Mouse (Mus musculus): Measurements from ENCODE around the gene Nfil3. TPM values are rescaled to one million over a fixed set of nuclear protein-coding genes. Genes with fewer than 3 reads are reported as not detected.

Nfil3 gene
- 20.4 and 22.5 TPM in 2 replicates for polyA plus RNA-seq (2015; fragmentation: Nextera tagmentation; extraction: Ambion mirVana)

GRCm38 (mm10) chr13:52980951-52981421 is at the start of gene Nfil3:
Nfil3 (minus strand) TSS chr13:52981073.
- Histone ChIP-seq H3K4me3 (replicated peaks) (peak within 1 kb of the TSS; percentile 96), H3K27ac (peak within 1 kb of the TSS; percentile 94), H3K9me3 (replicated peaks) (no peaks in the 10 kb centered on the region), H3K4me1 (peaks cover 43% of the 10 kb centered on the region), H3K4me2 (peak within 1 kb of the TSS; percentile 99), H3K9ac (peak within 1 kb of the TSS; percentile 80), H3K36me3 (no peaks in the 10 kb centered on the region), H3K27me3 (peaks cover 10% of the 10 kb centered on the region; the same call in 1 of the 2 replicates)
- under 1% methylated on average over 56 of the region's 79 CpGs for WGBS
- peak; percentile 89 for ATAC-seq (replicated peaks; ENCODE audit: low FRiP score)

GRCm38 (mm10) chr13:53024285-53024684 is 43.4 kb upstream of the Nfil3 start:
- Histone ChIP-seq H3K27me3 (no peaks in the 10 kb centered on the region), H3K4me3 (replicated peaks) (no peak overlapping the region), H3K4me1 (no peaks in the 10 kb centered on the region), H3K9me3 (replicated peaks) (no peaks in the 10 kb centered on the region), H3K27ac (no peak overlapping the region), H3K9ac (no peak overlapping the region), H3K36me3 (no peaks in the 10 kb centered on the region), H3K4me2 (no peak overlapping the region)
- ATAC-seq (replicated peaks; ENCODE audit: low FRiP score): no peak
- 59% methylated on average over 6 of the region's 6 CpGs for WGBS

DNA sequence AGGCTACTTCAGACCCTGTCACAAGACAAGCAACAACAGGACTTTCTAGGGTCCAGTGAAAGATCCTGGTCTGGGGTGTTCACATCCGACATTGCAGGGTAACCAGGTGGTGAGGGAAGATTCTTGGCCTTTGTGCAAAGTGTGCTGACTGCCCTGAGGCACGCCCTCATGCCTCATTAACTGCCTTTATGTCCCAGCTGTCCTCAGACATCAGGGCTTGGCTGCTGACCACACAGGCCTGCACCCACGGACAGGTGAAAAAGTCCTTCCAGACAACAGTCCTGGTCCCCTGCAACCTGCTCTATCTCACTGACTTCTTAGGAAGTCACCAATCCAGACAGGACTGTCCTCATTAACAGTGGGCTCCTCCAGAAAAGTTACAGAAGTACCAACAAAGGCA is 39.4 kb upstream of the Nfil3 start:
- no peak overlapping the region for H3K27ac ChIP-seq
- no peaks in the 10 kb centered on the region for H3K27me3 ChIP-seq
- H3K9ac ChIP-seq: no peak overlapping the region
- 41% methylated on average over 3 of the region's 3 CpGs for WGBS
- no peaks in the 10 kb centered on the region for H3K36me3 ChIP-seq
- no peak for ATAC-seq (replicated peaks; ENCODE audit: low FRiP score)
- no peak overlapping the region for H3K4me2 ChIP-seq
- H3K4me3 ChIP-seq (replicated peaks): no peak overlapping the region
- no peaks in the 10 kb centered on the region for H3K4me1 ChIP-seq
- no peaks in the 10 kb centered on the region for H3K9me3 ChIP-seq (replicated peaks)

GRCm38 (mm10) chr13:53019532-53019931 is 38.7 kb upstream of the Nfil3 start:
- H3K4me3 ChIP-seq (replicated peaks): no peak overlapping the region
- no peaks in the 10 kb centered on the region for H3K27me3 ChIP-seq
- H3K4me2 ChIP-seq: no peak overlapping the region
- ATAC-seq (replicated peaks; ENCODE audit: low FRiP score): no peak
- H3K27ac ChIP-seq: no peak overlapping the region
- no peaks in the 10 kb centered on the region for H3K36me3 ChIP-seq
- H3K4me1 ChIP-seq: no peaks in the 10 kb centered on the region
- H3K9ac ChIP-seq: no peak overlapping the region
- 90% methylated on average over 6 of the region's 9 CpGs for WGBS
- H3K9me3 ChIP-seq (replicated peaks): no peaks in the 10 kb centered on the region

DNA sequence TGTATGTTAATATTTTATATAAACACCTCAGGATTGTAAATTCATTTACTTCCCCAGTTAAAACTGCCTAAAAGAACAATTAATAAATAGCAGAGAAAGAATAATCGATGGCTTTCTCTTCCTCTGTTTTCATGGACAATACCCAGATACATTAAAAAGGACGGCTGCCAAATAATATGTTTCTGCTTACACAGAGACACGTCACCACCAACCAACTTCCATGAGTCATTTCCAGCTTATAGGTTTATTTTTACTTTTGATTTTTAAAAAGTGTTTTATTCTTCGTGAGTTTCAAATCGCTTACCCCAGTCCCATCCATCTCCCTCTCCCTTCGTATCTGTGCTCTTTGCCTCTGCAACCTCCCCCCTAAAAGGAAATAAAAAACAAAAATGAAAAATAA is 38.1 kb upstream of the Nfil3 start:
- no peak overlapping the region for H3K4me2 ChIP-seq
- no peak for ATAC-seq (replicated peaks; ENCODE audit: low FRiP score)
- H3K9ac ChIP-seq: no peak overlapping the region
- H3K27ac ChIP-seq: no peak overlapping the region
- H3K9me3 ChIP-seq (replicated peaks): no peaks in the 10 kb centered on the region
- H3K27me3 ChIP-seq: no peaks in the 10 kb centered on the region
- no peaks in the 10 kb centered on the region for H3K4me1 ChIP-seq
- no peaks in the 10 kb centered on the region for H3K36me3 ChIP-seq
- WGBS: 96% methylated on average over 6 of the region's 6 CpGs
- H3K4me3 ChIP-seq (replicated peaks): no peak overlapping the region

DNA sequence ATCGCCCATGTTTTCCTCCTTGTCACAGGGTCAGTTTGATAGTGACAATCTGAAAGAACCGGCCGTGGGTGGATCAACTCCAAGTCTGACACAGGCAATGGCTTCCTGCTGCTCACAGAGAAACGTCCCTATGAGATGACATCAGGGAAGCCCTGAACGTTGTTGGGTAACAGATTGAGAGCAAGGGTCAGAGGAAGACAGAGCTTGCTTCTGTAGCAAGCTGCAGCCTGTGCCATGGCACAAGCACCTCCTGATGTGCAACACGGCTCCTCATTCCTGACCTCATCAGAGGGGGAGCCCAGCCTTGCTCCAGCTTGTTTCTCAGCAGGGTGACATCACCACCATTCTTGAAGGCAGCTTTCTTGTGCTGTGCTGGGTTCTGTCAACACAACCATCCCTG is 37.1 kb upstream of the Nfil3 start:
- no peaks in the 10 kb centered on the region for H3K27me3 ChIP-seq
- no peaks in the 10 kb centered on the region for H3K36me3 ChIP-seq
- H3K4me3 ChIP-seq (replicated peaks): no peak overlapping the region
- H3K9me3 ChIP-seq (replicated peaks): no peaks in the 10 kb centered on the region
- H3K4me1 ChIP-seq: no peaks in the 10 kb centered on the region
- no peak overlapping the region for H3K9ac ChIP-seq
- WGBS: 59% methylated on average over 6 of the region's 6 CpGs
- no peak overlapping the region for H3K4me2 ChIP-seq
- no peak overlapping the region for H3K27ac ChIP-seq
- no peak for ATAC-seq (replicated peaks; ENCODE audit: low FRiP score)

GRCm38 (mm10) chr13:53017117-53017516 is 36.2 kb upstream of the Nfil3 start:
- no peak overlapping the region for H3K9ac ChIP-seq
- no peaks in the 10 kb centered on the region for H3K36me3 ChIP-seq
- no peaks in the 10 kb centered on the region for H3K27me3 ChIP-seq
- WGBS: 76% methylated on average over 6 of the region's 6 CpGs
- peaks cover under 1% of the 10 kb centered on the region; the same call in 1 of the 2 replicates for H3K4me1 ChIP-seq
- H3K27ac ChIP-seq: no peak overlapping the region
- no peak overlapping the region for H3K4me3 ChIP-seq (replicated peaks)
- H3K4me2 ChIP-seq: no peak overlapping the region
- no peak for ATAC-seq (replicated peaks; ENCODE audit: low FRiP score)
- H3K9me3 ChIP-seq (replicated peaks): no peaks in the 10 kb centered on the region

DNA sequence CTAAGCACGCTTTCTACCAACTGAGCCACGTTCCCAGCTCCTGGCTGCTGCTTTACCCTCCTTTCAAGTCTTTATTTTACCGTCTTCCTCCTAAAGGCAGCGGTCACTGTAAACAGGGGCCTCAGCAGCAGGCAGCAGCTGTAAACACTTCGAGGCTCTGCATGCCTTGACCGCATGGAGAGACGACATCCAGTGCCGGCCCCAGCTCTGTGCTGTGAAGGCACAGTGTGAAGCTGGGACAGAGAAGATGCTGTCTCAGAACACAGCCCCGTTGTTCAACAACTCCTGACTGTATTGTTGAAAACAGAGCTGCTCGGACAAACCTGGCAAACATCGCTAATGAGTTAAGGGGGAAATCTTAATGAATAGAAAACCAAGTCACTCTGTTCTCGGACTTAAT is 30.6 kb upstream of the Nfil3 start:
- Histone ChIP-seq H3K9ac (no peak overlapping the region), H3K9me3 (replicated peaks) (no peaks in the 10 kb centered on the region), H3K27me3 (no peaks in the 10 kb centered on the region; the same call in 1 of the 2 replicates), H3K27ac (no peak overlapping the region), H3K36me3 (no peaks in the 10 kb centered on the region), H3K4me1 (peaks cover 14% of the 10 kb centered on the region), H3K4me3 (replicated peaks) (no peak overlapping the region), H3K4me2 (no peak overlapping the region)
- ATAC-seq (replicated peaks; ENCODE audit: low FRiP score): no peak
- WGBS: 16% methylated on average over 12 of the region's 12 CpGs

GRCm38 (mm10) chr13:53008489-53009184 is 27.8 kb upstream of the Nfil3 start:
- ATAC-seq (replicated peaks; ENCODE audit: low FRiP score): no peak
- H3K4me1 ChIP-seq: peaks cover 14% of the 10 kb centered on the region
- H3K9me3 ChIP-seq (replicated peaks): no peaks in the 10 kb centered on the region
- no peaks in the 10 kb centered on the region; the same call in 1 of the 2 replicates for H3K27me3 ChIP-seq
- no peaks in the 10 kb centered on the region for H3K36me3 ChIP-seq
- no peak overlapping the region for H3K9ac ChIP-seq
- H3K4me3 ChIP-seq (replicated peaks): no peak overlapping the region
- no peak overlapping the region for H3K4me2 ChIP-seq
- H3K27ac ChIP-seq: no peak overlapping the region
- WGBS: 71% methylated on average over 7 of the region's 7 CpGs

- Histone ChIP-seq H3K27ac (no peak overlapping the region), H3K9me3 (replicated peaks) (no peaks in the 10 kb centered on the region), H3K4me2 (no peak overlapping the region), H3K4me3 (replicated peaks) (no peak overlapping the region), H3K4me1 (peaks cover 14% of the 10 kb centered on the region), H3K9ac (no peak overlapping the region), H3K27me3 (no peaks in the 10 kb centered on the region; the same call in 1 of the 2 replicates), H3K36me3 (no peaks in the 10 kb centered on the region)
- 77% methylated on average over 3 of the region's 3 CpGs for WGBS
- ATAC-seq (replicated peaks; ENCODE audit: low FRiP score): no peak
These were observed 26.9 kb upstream of the Nfil3 start for GRCm38 (mm10) chr13:53007781-53008180.

GRCm38 (mm10) chr13:53003286-53003685 is 22.4 kb upstream of the Nfil3 start:
- 33% methylated on average over 3 of the region's 3 CpGs for WGBS
- H3K27me3 ChIP-seq: no peaks in the 10 kb centered on the region
- H3K4me1 ChIP-seq: no peaks in the 10 kb centered on the region
- no peaks in the 10 kb centered on the region for H3K9me3 ChIP-seq (replicated peaks)
- no peak overlapping the region for H3K4me3 ChIP-seq (replicated peaks)
- no peak overlapping the region for H3K27ac ChIP-seq
- no peaks in the 10 kb centered on the region for H3K36me3 ChIP-seq
- ATAC-seq (replicated peaks; ENCODE audit: low FRiP score): no peak
- H3K4me2 ChIP-seq: no peak overlapping the region
- H3K9ac ChIP-seq: no peak overlapping the region

DNA sequence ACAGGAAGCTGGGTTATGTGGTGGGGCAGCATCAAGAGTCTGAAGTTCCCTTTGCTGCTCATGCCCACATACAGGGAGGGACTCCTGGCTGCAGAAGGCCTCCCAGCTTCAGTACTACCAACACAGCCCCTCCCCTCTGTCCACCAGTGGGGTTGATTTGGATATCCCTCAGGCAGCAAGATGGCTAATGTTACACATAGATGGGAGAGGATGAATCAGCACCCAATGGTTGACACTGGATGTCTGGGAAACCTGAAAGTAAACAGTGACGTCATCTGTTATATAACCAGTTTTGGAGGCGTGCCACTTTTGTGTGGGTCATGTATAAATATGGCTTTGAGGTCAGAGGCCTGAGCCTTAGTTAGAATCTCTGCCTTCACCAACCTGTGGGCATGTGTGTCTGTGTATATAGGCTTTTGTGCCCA is 20.6 kb upstream of the Nfil3 start:
- no peaks in the 10 kb centered on the region for H3K27me3 ChIP-seq
- H3K4me2 ChIP-seq: no peak overlapping the region
- no peak overlapping the region for H3K4me3 ChIP-seq (replicated peaks)
- no peak overlapping the region for H3K27ac ChIP-seq
- H3K36me3 ChIP-seq: no peaks in the 10 kb centered on the region
- H3K9me3 ChIP-seq (replicated peaks): no peaks in the 10 kb centered on the region
- H3K4me1 ChIP-seq: no peaks in the 10 kb centered on the region
- no peak overlapping the region for H3K9ac ChIP-seq
- 77% methylated on average over 2 of the region's 2 CpGs for WGBS
- no peak for ATAC-seq (replicated peaks; ENCODE audit: low FRiP score)

DNA sequence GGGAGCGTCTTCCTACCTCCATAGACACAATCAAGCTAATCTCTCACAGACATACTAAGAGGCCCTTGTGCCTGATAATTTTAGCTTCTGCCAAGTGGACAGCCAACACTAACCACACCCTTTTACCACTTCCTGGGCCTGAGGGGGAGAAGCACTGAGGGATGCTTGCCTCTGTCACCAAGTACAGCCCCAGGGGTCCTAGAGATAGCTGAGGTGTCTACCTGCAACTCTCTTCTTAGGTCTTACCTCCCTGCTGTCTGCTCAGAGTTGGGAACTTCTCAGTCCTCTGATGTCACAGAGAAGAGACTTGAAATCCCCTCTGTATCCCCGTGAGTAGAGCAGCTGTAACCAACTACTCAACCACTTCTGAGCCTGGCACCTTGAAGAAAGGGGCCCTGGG is 19.6 kb upstream of the Nfil3 start:
- H3K36me3 ChIP-seq: no peaks in the 10 kb centered on the region

More for the DNA sequence above, 19.6 kb upstream of the Nfil3 start:
- WGBS: 90% methylated on average over 2 of the region's 2 CpGs
- H3K4me3 ChIP-seq (replicated peaks): no peak overlapping the region
- no peak overlapping the region for H3K4me2 ChIP-seq
- no peaks in the 10 kb centered on the region for H3K27me3 ChIP-seq
- H3K9me3 ChIP-seq (replicated peaks): no peaks in the 10 kb centered on the region
- H3K9ac ChIP-seq: no peak overlapping the region
- ATAC-seq (replicated peaks; ENCODE audit: low FRiP score): no peak
- H3K27ac ChIP-seq: no peak overlapping the region
- H3K4me1 ChIP-seq: no peaks in the 10 kb centered on the region

Measured in kidney, embryonic 15.5 days (tissue).